Mouse (Mus musculus): ENCODE results near the gene March2.
"Not testable (repeated sequence)": the region's sequence is repeated elsewhere in the genome, so short reads cannot be mapped to it uniquely, and the experiment has no call there.

The March2 gene

GRCm38 (mm10) chr17:33718384-33718881, at the start of gene March2:
Gene March2, minus strand, starts transcription at chr17:33718670.
- DNase-seq = peak; percentile 99

GRCm38 (mm10) chr17:33766389-33766788, 47.9 kb upstream of the March2 start:
- DNase-seq = no peak

- DNase-seq = peak; percentile 100
Observed at GRCm38 (mm10) chr17:33760255-33761165, 42.0 kb upstream of the March2 start, which contains the start of gene Rab11b. Gene Rab11b, minus strand, starts transcription at chr17:33760530.

GRCm38 (mm10) chr17:33759767-33760254, 41.3 kb upstream of the March2 start:
- DNase-seq = peak; percentile 97

- DNase-seq = peak; percentile 63
Observed at GRCm38 (mm10) chr17:33757231-33757630, 38.8 kb upstream of the March2 start.

- peak; percentile 61 for DNase-seq
Observed at GRCm38 (mm10) chr17:33756108-33756790, 37.8 kb upstream of the March2 start.

- DNase-seq = peak; percentile 58
Observed at GRCm38 (mm10) chr17:33755418-33756107, 37.1 kb upstream of the March2 start.

GRCm38 (mm10) chr17:33754656-33755055, 36.2 kb upstream of the March2 start:
- no peak for DNase-seq

- DNase-seq = no peak
Observed at GRCm38 (mm10) chr17:33752297-33752696, 33.8 kb upstream of the March2 start.

- no peak for DNase-seq
Observed at GRCm38 (mm10) chr17:33751181-33751580, 32.7 kb upstream of the March2 start.

GRCm38 (mm10) chr17:33749451-33749850, 31.0 kb upstream of the March2 start:
- DNase-seq = no peak

- DNase-seq = peak; percentile 59
Observed at GRCm38 (mm10) chr17:33746011-33746410, 27.5 kb upstream of the March2 start.

GRCm38 (mm10) chr17:33744686-33745384, 26.4 kb upstream of the March2 start:
- no peak for DNase-seq

GRCm38 (mm10) chr17:33742420-33742819, 23.9 kb upstream of the March2 start:
- DNase-seq = no peak

- not testable (repeated sequence) for DNase-seq
Observed at GRCm38 (mm10) chr17:33733526-33733925, 15.1 kb upstream of the March2 start.

- not testable (repeated sequence) for DNase-seq
Observed at GRCm38 (mm10) chr17:33732556-33733083, 14.2 kb upstream of the March2 start.

GRCm38 (mm10) chr17:33729215-33729614, 10.7 kb upstream of the March2 start:
- peak; percentile 33 for DNase-seq

GRCm38 (mm10) chr17:33728396-33728795, 9.9 kb upstream of the March2 start:
- DNase-seq = no peak

GRCm38 (mm10) chr17:33719736-33720378, 1.4 kb upstream of the March2 start:
- no peak for DNase-seq

- DNase-seq = no peak
Observed at GRCm38 (mm10) chr17:33718944-33719725, 665 bp upstream of the March2 start.

Measured in kidney, adult 9 months (tissue).